Mouse (Mus musculus): ENCODE measurements around the gene March4. TPM values are rescaled to one million over a fixed set of nuclear protein-coding genes. Genes with fewer than 3 reads are reported as not detected.
A peak's percentile ranks its signal among the peaks of the same experiment; 100 is the strongest.

The March4 gene
- total RNA-seq, 2 experiments from 2014 or later, result 15.7 to 17.2 TPM

DNA sequence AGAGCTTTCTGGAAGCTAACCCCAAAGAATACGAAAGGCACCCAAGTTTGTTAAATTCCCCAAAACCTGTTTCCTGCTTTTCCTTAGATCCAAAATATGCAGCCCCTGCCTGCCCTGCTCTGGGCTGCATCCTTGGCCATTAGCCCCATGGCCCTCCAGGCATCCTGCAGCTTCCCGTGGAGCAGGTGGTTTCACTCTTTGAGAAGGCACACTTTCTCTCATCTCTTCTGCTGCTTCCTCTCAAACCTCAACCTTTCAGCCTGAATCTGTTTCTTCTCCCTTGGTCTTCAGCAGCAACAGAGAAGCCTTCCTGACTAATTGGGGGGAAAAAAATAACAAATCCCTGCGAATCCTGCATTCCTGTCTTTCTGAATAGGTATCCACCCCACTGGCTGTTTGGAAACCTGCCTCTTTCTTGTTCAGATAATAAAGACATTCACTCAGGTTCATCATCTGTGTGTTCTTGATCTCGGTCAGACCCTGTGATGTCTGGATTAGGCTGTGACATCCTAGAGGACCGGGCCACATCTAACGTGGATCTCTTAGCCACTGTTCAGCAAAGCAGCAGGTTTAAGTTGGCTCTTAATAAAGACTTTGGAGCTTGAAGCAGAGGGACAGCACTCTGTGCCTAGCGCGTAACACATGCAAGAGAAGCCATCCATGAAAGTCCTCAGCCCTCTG is 6.1 kb downstream of the March4 start:
- DNase-seq (ENCODE audit: low spot score in 2 of 2), result no peak

DNA sequence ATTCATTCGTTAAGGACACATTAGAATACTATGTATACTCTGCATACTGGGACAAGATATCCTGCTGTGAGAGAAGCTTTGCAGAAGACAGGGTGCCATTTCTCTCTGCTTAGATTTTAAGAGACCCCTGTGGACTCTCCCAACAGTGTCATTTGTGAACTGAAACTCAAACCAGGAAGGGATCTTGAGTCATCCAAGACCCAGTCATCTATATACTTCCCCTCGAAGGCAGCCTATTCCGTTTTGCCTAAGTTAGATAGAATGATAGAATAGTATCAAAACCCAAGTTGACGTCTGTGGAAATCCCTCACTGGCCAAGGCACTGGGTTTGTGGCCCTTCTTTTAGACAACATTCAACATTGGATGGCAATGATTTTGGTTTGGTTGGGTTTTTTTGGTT is 7.5 kb downstream of the March4 start:
- DNase-seq (ENCODE audit: low spot score in 2 of 2), result no peak

DNA sequence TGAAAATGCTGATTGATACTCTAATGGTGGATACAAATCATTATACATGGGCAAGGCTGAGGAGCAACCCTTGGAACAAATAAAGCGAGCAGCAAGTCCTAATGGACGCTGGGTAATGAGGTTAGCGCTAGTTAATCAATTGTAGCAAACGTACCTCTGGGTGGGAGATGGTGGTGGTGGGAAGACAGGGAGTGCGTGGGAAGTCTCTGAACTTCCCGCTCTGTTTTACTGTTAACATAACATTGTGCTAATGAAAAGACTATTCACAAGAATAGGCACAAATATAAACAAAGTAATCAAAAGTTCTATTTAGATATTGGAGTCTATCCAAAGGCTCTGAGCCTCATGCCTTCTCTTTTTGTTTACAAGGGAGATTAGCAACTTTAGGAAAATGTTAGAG is 13.1 kb downstream of the March4 start:
- DNase-seq (ENCODE audit: low spot score in 2 of 2), result no peak

DNA sequence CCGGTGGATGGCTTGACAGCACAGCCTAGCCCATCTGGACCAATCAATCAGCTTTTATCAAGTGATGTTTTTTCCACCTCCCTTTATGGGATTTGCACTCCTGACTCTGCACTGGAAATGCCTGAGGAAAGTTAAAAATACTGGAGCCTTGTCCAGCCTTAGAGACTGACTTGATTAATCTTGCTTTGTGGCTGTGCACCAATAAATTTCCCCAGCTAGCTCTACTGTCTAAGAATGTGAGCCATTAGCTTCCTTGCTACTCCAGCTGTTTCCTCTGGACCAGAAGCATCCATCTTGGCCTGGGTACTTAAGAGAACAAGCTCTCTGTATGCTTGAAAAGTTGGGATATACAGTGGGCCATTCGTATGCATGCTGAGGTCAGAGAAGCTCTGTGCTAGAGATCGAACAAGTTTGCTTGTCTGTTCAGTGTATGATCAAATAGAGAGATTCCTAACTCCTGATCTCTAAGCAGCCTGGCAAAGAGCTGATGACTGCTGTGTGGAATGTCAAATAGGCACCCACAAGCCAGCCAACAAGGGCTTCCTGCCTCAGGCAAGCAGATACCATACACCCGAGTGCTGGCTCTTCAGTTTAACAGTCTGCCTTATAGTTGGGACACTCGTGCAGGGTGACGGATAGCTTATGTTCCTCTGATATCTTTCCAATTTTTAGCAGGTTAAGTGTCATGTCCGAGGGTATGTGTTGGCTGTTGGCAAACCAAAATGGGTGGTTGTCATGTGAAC is 25.8 kb downstream of the March4 start:
- no peak for DNase-seq (ENCODE audit: low spot score in 2 of 2)

DNA sequence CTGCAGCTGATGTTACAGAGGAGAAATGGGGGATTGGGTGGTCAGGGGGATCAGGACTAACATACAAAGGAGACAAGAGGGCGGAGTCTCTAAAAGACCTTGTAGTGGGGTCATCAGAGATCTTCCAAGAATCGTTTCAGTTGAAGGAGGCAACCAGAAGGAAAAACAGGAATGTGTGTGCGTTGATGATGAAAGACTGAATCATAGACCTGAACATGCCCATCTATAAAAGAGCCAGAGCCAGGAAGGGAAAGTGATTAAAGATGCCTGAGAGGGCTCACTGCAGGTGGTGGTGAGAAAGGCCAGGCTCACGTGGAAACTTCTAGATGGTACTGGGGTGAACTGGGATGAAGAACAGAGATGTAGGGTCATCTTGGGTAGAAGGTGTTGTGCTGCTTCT is 27.2 kb downstream of the March4 start:
- DNase-seq (ENCODE audit: low spot score in 2 of 2), result no peak

DNA sequence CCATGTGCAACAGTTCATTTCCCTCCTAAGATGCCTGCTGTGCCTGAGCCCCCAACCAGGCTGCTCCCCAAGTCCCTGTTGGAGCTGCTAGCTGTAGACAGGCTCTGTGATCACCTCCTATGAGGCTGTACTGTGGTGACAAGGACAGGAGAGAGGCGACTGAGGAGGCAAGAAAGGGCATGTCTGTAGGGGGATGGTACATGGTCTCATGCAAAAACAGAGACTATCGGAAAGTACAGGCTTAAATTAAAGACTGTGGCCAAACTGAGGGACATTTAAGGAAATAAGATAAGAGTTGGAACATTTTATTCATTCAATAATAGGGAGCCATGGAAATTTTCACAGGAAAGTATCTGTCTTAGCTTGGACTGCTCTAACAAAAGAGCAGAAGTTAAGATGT is 29.1 kb downstream of the March4 start:
- DNase-seq (ENCODE audit: low spot score in 2 of 2), result no peak

DNA sequence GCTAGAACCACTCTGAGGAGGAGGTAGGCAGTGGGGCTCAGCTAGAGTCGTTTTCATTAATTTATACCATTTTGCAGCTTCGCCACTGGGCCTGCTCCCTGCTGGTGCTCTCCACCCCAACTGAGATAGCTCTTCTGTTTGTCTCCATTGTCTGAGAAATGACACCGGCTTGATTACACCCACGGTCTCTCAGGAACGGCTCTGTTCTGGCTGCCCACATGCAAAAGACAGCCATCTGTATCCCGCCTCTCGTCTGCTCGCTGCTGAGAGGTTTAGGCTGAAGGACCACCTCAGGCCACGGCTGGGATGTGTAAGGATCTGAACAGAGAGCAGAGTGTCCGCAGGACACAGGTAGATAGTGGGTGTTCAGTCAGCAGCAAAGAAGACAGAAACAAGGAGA is 30.5 kb downstream of the March4 start:
- DNase-seq (ENCODE audit: low spot score in 2 of 2), result peak; percentile 41 to 64

DNA sequence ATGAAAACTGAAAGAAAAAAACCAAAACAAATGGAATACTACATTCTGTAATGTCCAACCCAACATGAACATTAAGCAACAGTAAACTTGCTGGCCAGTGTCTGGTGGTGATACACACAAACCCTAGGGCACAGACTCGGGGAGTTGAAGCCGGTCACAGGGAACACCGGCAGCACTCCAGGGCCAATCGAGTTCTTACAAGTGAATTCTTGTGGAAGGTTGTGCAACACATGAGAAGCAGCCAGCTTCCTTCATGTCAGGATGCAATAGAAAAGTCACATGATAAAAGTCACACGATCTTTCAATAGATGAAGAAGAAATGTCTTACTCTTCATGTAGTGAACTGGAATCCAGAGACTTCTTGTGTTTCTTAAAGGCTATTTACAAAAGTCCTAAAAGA is 39.1 kb downstream of the March4 start:
- no peak for DNase-seq (ENCODE audit: low spot score in 2 of 2)

DNA sequence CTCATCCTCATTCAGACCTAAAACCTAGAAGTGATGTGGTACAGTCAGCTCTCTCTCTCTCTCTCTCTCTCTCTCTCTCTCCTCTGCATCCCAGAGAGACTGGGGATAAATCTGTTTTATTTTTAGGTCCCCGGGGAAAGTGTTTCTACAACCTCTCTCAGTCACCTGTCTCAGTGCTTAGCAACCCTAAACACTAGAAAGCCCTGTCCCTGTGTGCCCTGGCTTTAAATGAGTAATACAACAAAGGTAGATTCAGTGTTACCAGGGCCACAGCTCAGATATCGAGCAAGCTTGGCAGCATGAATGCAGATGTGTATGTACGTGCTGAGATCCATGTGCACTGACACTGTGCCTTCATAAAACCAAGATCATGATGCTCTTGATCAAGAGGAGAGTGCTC is 43.3 kb downstream of the March4 start:
- DNase-seq (ENCODE audit: low spot score in 2 of 2), result no peak

DNA sequence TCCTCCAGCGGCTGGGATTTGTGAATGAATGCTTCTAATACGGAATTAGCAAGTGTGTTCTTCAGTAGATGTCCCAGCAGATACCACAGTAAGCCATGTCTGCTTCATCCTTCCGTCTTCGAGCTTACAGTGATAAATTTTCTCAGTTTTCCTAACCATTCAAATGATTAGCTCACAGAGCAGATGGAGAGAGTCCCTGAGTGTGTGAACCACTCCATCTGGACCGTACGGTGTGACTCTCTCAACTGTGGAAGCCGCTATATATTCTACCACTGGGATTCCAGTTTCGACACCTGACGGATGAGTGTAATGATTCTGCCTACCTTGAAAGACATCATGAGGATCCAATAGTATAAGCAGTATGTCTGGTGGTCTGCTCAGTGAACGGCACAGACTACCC is 44.1 kb downstream of the March4 start:
- DNase-seq (ENCODE audit: low spot score in 2 of 2), result peak; percentile 23 to 70

DNA sequence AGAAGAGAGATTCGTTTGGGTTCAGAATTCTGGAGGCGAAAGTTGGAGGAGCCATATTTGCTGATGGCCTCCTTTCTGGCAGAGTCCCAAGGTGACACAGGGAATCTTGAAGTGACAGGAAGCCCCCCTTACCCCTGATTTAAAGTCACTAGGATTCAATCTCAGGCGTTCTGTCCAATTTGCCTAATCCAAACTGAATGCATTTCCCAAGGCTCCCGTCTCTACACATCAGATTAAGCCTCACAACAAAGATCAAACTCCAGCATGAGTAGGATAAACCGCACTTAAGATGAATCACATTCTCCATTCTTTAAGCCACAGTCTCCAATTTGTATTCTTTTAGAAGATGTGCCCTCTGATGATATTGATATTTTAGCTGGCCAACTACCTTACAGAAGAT is 45.4 kb downstream of the March4 start:
- no peak for DNase-seq (ENCODE audit: low spot score in 2 of 2)

DNA sequence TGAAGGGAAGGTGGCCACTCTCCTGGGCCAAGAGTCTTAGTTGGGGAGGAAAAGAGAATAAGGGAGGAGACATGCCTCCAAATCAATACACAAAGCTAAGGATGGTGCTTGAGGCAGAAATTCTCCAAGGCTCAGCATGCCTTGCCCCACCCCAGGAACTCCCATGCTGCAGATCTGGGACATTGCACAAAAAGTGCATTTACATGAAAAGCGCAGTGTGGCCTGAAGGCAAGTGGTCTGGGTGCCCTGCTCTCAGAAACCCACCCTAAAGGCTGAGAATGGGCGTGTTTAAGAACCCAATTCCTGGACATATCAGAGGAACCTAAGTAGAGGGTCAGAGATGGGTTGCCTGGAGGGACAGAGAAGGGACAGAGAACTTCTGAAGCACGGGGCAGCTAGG is 45.9 kb downstream of the March4 start:
- DNase-seq (ENCODE audit: low spot score in 2 of 2), result no peak

DNA sequence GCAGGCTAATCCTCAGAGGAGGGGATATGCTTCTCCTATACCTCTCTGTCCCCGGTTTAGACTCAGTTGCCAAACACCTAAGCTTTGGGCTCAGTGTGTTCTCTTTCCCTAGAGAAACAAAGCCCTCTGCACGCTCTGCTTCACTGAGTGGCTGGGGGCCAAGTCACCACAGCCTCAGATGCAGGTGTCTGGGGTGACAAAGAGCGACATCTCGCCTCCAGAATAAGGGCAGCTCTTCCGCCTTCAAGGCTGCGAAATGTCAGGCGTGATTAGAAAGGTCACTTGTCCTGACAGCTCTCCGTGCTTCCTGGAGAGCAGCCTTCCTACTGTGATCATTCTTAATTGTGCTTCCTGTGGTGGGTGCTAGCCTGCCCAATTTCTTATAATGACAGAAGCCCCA is 46.5 kb downstream of the March4 start:
- no peak for DNase-seq (ENCODE audit: low spot score in 2 of 2)

DNA sequence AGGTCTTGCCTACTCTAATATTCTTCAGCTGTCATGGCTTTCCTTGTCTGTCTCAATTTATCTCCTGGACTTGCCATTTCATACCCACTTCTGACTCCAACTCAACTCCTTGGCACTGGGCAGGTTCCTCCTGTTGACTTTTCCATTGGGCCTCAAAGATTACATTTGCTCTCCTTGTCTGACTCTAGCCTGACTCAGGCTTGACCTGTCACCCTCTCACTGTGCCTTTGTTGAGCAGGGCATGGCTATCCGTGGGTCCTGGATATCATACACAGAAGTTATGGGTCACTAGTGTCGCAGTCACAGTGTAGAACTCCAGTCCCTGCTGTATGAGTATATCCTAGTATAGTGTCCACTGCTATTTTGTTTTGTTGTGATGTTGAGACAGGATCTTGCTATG is 60.1 kb downstream of the March4 start:
- no peak for DNase-seq (ENCODE audit: low spot score in 2 of 2)

DNA sequence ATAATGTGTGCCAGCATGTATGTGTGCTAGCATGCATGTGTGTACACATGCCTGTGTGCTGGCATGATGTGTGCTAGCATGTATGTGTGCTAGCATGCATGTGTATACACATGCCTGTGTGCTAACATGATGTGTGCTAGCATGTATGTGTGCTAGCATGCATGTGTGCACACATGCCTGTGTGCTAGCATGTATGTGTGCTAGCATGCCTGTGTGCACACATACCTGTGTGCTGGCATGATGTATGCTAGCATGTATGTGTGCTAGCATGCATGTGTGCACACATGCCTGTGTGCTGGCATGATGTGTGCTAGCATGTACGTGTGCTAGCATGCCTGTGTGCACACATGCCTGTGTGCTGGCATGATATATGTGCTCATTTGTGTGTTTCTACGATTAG is 67.7 kb downstream of the March4 start:
- no peak for DNase-seq (ENCODE audit: low spot score in 2 of 2)

DNA sequence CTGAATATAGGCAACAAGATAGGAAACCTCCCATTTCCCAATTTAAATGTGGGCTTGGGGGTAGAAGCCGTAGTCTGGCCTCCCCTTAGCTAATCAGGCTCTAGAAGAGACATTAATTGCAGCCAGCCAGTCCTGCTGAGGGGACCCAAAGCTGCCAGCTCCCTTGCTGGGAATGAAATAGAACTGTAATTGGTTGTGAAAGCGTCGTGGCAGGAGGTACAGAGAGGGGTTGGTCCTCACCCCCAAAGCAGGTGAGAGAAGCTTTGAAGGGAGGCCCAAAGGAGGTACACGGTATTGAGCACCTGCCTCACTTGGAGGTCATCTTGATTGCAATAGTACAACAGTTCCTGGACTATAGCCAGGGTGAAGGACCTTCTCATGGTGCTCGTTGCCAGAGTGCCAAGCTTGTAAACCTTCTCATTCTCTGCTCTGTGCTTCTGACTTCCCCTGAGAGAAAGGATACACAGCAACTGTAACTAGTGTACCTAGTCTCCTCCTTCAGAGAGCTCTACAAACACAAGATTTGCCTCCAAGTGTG is 68.2 kb downstream of the March4 start:
- no peak for DNase-seq (ENCODE audit: low spot score in 2 of 2)

DNA sequence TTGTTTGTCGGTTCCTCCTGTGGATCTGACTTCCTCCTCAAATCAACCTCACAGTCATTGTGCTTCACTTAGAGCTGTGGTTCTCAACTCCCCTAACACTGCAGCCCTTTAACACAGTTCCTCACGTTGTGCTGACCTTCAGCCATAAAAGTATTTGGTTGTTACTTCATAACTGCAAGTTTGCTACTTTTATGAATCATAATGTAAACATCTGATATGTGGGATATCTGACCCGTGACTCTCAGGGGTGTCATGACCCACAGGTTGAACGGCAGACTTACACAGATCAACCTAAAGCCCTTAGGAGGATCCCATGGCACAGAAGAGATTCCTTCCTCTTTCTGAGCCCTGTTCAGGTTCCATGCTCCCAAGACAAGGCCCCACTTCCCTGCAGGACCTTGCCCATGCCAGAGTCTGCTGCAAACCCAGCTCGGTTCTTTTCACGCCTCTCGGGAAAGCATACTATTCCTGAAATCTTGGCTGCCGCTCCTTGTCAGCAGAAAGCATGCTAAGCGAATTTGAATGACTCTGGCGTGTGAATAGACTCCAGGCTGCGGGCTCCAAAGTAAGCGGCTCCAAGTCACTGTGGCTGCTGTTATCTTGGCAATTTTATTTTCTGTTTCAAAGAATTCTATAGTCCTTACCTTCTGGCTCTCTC is 71.7 kb downstream of the March4 start:
- peak in 1 of 2 experiments; percentile 41 for DNase-seq (ENCODE audit: low spot score in 2 of 2)

DNA sequence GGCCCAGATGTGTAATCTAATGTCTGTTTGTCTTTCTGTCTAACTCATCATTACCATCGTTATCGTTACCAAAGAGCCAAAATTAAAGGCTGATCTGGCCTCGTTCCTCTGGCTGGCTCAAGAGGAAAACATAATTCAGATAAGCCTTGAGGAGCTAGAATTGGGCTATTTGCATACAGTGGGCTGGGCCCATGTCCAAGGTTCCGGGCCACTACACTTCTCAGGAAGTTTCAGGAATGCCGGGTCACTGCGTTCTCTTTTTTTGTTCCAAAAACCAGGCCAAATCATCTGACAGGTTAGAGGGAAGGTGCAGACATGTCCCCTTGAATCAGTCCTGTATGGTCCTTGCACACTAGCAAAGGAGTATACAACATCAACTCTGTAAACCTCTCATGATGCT is 74.2 kb downstream of the March4 start:
- no peak for DNase-seq (ENCODE audit: low spot score in 2 of 2)

DNA sequence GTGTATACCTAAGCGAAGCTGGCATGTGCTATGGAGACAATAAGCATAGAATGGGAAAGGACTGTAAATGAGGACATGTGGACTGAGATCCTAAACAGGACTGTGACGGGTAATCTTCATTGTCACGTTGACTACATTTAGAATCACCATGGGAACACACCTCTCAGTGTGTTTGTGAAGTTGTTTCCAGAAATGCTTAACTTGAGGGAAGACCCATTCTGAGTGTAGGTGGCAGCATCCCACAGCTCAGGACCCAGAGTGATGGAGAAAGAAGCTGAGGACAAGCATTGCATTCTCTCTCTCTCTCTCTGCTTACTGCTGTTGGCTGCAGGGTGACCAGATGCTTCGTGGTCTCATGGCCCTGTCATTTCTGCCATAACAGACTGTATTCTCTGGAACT is 79.1 kb downstream of the March4 start:
- no peak for DNase-seq (ENCODE audit: low spot score in 2 of 2)

DNA sequence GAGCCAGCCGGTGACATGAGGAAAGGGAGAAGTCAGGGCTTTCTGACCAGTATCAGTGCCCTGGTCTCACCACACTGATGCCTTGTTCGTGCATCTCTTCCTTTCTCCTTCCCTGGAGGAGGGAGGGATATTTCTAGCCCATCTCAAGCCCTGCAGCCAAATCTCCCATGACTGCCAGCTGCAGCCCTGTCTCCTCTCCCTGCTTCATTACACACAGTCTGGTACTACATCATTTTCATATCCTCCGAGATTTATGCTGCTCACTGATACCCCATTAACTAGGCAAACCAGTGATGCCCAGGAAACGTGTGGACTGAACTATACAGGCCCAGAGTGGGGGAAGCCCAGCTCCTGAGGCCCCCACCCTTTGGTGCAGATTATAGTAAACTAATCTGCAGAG is 80.8 kb downstream of the March4 start:
- no peak for DNase-seq (ENCODE audit: low spot score in 2 of 2)

DNA sequence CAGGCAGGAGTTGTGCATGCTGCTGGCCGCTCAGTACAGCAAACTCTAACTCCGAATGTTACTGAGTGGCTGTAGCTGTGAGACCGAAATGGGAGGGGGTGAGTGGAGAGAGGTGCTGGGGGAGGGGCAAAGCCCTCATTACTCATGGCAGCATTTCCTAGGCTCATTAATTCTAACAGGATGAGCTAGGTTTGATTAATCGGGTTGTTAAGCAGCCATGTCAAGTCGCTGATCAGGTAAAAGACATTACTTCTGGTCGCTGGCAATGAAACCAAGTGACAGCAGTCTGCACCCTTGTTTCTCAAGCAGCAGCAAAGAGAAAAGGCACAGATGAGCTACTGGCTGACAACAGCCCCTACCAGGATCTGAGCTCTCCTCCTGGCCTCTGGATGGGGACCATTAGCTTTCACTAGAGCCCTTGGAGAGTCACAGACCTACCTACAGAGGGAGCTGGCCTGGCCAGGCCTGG is 82.0 kb downstream of the March4 start:
- DNase-seq (ENCODE audit: low spot score in 2 of 2), result no peak

DNA sequence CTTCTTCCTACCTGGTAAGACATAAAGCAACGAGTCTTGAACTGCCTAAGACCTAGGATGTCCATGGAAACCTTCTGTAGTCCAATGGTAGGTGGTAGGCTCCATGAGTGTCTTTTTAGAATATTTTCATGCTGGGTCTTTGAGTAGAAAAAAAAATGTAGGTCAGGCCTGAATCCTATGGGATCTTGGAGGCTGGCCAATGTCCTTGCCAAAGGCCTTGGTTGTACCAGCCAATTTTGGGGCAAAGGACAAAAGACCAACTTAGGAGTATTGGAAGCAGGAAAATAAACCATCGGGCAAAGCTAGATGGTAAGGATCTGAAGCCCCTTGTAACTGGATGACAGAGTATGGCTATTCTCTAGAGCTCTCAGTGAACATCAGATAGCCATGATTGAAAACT is 83.9 kb downstream of the March4 start:
- no peak for DNase-seq (ENCODE audit: low spot score in 2 of 2)

All from layer of hippocampus, adult 18-20 months (tissue).